Mouse (Mus musculus): ENCODE data around the gene Ptpra.
"Not testable (repeated sequence)": the region's sequence is repeated elsewhere in the genome, so short reads cannot be mapped to it uniquely, and the experiment has no call there.

Ptpra gene

DNA sequence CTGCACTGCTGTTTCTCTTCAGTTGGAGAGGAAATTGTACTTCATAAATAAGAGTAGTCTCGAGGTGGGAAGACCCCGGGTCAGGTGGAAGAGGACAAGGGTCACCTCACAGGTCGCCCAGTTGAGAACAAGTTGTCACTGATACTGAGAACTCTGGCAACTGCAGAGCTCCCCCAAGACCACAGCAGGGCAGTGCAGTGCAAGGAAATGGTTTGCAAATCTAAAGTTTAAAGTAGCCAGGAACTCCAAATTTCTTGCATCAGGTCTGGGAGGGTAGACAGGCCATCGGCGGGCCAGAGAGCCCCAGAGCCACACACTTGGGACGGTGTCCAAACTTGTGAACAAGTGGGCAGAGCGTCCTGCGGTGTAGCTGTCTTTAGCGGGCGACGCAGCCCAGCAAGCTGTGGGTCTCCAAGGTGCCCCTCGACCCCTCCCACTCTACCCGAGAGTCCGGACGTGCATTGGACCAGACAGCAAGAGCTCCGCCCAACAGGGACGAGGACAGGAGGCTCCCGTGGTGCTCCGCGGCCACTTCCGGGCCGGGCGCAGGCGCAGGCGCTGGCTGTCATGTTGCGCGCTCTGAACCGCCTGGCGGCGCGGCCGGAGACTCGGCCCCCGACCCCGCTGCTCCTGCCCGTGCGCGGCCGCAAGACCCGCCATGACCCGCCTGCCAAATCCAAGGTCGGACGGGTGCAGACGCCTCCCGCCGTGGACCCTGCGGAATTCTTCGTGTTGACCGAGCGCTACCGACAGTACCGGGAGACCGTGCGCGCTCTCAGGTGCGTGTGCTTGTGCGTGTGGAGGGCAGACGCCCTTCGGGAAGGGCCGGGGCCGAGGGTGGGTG lies 113.4 kb downstream of the Ptpra start, which contains the start of gene Mrps26:
Gene Mrps26, plus strand, starts transcription at position 531 of the 844 bp plus-strand sequence.
- DNase-seq = peak; percentile 94

- peak in 1 of 2 experiments; percentile 33 for DNase-seq
Observed at GRCm38 (mm10) chr2:130564063-130564462, 114.0 kb downstream of the Ptpra start.

GRCm38 (mm10) chr2:130564983-130565382 lies 114.9 kb downstream of the Ptpra start:
- no peak for DNase-seq

GRCm38 (mm10) chr2:130568921-130569320 lies 118.8 kb downstream of the Ptpra start:
- DNase-seq = peak; percentile 30 to 45

DNA sequence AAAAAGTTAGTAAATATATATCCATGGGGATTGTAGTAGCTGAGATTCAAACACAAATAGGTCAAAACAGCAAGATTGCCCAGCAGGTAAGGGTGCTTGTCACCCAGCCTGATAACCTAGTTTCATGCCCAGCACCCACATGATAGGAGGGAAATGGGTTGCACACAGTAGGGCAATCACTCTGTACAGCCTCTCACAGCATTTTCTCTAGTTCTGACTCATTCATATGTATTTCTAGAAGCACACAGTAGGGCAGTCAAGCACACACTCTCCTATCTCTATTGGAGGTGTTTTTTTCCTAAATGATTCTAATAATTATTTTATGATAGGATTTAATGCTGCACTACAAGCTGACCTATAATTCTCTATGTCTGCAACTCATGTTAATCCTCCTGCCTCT lies 119.8 kb downstream of the Ptpra start:
- no peak for DNase-seq

DNA sequence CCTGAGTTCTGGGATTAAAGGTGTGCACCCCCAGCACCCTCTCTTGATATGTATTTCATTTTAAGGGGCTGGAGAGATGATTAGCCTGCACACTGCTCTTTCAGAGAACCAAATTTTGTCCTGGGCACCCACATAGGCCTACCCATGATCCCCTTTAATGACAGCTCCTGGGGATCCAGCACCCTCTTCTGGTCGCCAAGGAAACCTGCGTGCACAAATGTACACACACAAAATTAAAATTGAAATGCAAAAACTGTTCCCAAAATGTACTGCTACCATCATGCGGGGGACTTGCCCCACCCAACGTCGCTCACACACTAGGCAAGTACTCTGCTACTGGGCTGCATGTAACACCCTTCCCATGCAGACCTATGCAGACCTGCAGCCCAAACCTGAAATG lies 124.9 kb downstream of the Ptpra start:
- no peak for DNase-seq

- DNase-seq = no peak
Observed at GRCm38 (mm10) chr2:130575873-130576272, 125.8 kb downstream of the Ptpra start, which contains the start of gene Oxt. Gene Oxt, plus strand, starts transcription at chr2:130576173.

DNA sequence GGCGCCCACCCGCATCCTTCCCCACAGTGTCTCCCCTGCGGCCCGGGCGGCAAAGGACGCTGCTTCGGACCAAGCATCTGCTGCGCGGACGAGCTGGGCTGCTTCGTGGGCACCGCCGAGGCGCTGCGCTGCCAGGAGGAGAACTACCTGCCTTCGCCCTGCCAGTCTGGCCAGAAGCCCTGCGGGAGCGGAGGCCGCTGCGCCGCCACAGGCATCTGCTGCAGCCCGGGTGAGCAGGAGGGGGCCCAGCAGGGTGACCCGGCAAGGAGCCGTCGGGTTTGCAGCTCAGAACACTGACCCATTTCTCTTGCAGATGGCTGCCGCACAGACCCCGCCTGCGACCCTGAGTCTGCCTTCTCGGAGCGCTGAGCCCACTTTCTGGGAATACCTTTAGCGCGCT lies 126.5 kb downstream of the Ptpra start:
- DNase-seq = not testable (repeated sequence)

DNA sequence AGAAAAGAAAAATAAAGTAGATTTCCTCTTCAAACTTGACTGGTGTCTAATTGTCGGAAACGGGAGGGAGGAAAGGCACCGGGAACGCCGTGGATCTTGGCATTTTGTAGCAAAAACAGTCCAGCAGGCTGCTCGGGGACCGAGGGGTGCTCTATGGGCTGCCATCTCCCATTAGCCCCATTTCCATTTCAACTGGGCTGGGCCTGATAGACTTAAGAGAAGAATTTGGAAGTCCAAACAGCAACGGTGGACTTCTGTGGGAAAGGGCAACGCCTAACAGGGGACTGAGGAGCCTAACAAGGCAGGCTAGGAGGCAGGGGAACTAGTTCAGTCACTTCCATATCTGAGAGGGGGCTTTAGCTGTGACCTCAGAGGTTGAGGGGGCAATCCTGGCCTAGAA lies 126.9 kb downstream of the Ptpra start:
- no peak for DNase-seq

DNA sequence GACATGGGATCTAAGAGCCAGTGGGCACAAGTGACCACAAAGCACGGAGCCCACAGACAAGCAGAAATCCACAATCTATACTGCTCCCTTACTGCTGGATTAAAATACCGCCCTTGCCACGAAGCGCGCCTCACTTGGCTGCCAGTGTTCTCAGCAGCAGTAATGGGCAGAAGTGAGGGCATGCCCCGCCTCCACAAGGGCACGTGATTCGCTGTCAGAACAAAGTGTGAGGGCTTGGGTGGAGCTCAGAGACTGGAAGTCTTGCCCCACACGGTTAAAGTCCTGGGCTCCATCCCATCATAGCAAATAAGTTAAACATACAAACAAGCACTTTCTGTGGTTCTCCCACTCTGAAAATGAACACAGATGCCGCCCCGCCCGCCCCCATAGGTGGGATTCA lies 127.6 kb downstream of the Ptpra start:
- DNase-seq = peak; percentile 82 to 85

- peak; percentile 27 to 72 for DNase-seq
Observed at GRCm38 (mm10) chr2:130578148-130578547, 128.1 kb downstream of the Ptpra start.

GRCm38 (mm10) chr2:130579791-130580190 lies 129.7 kb downstream of the Ptpra start:
- no peak for DNase-seq

DNA sequence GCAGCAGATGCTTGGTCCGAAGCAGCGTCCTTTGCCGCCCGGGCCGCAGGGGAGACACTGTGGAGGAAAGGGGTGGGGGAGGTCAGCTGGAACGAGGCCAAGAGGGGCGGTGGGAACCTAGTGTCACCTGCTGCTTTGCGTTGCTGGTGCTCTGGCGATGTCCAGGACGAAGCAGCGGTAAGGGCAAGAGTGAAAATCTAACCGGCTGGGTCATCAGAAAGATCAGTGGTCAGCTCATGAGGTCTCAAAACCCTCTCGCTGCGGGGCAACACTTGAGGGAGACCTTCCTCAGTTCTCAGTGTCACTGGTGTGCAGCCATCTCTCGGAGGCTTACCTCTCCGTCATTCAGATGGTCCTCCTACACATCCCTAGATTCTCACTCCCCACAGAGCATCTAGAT lies 131.1 kb downstream of the Ptpra start:
- DNase-seq = no peak

DNA sequence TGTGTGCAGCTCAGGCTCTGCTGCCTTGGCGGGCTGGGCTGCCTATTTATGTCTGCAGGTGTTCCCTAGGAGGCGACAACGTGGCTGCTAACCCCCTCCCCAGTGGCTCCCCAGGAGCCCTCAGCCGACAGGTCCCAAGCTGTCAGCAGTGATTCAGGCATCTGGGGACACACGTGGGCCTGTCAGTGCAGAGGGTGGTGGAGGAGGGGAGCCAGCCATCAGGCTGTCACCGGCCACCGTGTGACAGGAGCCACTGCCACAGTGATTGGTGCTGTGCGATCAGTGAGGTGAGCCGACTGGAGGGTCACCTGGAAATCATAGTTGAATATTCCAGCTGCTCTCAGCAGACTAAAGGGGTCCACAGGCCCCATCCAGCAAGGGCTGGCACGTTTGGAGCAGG lies 132.5 kb downstream of the Ptpra start, which contains the start of gene Avp:
Gene Avp, minus strand, starts transcription at position 3 of the 400 bp plus-strand sequence.
- DNase-seq = no peak

- DNase-seq = no peak
Observed at GRCm38 (mm10) chr2:130583902-130584560, 134.0 kb downstream of the Ptpra start.

GRCm38 (mm10) chr2:130586016-130586415 lies 135.9 kb downstream of the Ptpra start:
- DNase-seq = no peak

- DNase-seq = no peak
Observed at GRCm38 (mm10) chr2:130588373-130588772, 138.3 kb downstream of the Ptpra start.

DNA sequence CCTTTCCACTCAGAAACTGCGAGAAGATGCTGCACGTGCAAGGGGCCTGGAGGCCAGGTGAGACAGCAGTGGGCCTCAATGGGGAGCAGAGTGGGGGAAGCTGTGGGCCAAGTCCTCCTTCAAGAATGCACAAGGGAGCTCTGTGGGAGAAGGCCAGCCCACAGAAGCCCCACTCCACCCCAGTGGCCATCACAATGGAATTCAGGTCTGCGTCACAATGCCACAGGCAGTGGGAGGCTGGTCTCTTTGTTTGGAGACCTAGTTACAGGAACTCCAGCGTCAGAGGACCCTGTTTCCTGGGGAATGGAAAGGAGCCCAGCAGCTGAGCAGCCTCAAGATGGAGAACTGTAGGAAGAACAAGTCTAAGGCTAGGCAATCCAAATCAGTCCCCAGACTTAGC lies 139.1 kb downstream of the Ptpra start:
- no peak for DNase-seq

GRCm38 (mm10) chr2:130589761-130590160 lies 139.7 kb downstream of the Ptpra start:
- DNase-seq = no peak

DNA sequence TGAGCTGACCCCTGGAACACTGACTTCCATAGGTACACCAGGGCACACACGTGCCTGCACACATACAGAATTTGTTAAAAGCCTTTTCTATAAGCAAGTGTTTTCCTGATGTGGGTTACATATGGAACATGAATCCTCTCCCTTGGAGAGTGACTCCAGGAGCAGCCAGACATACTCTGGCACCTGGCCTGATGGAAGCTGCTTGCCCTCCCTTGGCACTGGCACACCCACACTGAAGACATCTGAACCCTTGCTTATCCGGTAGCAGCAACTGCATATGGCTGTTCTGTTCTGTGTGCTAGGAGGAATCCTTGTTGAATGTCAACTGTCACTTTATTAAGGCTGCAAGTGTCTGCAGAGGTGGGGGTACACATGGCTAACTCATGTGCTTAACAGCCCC lies 140.9 kb downstream of the Ptpra start:
- no peak for DNase-seq

- DNase-seq = no peak
Observed at GRCm38 (mm10) chr2:130595596-130595995, 145.5 kb downstream of the Ptpra start.

DNA sequence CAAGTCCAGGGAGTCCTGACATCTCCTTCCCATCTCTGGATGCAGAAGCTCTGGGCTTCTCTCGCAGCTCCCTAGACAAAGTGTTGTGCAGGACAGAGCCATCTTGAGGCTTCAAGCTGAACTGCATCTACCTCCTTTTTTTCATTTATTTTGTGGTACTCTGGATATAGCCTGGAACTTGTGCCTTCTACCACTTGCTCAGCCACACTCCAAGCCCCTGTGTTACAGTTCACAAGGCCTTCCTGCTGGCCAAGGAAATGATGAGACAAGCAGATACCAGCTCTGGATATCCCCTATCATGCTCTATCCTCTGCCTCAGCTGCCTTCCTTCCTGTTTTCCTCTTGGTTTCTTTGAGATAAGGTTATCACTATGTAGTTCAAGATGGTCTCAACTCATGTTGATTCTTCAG lies 147.5 kb downstream of the Ptpra start:
- DNase-seq = peak in 1 of 2 experiments; percentile 23

GRCm38 (mm10) chr2:130598399-130598798 lies 148.3 kb downstream of the Ptpra start:
- DNase-seq = no peak

DNA sequence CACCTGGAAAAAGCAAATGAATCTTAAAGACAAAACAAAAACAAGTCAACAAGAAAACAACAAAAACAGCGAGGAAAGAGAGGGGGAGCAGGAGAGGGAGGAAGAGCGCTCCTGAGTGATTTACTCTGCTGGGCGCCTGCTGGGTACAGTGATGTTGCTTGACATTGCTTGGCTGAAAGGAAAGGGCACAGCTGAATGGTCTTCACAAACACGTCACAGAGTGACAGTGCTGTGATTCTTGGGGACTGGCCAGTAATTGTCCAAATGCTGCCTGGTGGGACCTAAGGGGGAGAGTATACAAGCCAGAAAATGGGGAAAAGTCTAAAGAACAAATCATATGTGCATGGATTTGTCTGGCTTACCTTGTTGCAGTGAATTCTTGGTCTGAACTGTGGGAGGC lies 152.1 kb downstream of the Ptpra start:
- DNase-seq = no peak

Data from kidney, adult 8-10 months (tissue).